Mouse (Mus musculus): ENCODE results near the gene Qrich1. TPM values are rescaled to one million over a fixed set of nuclear protein-coding genes. Genes with fewer than 3 reads are reported as not detected.

Gene Qrich1
- total RNA-seq, 4 experiments from 2014 or later = 55.6 to 70.2 (median 61.7) TPM

- DNase-seq (ENCODE audit: low spot score) = no peak
Measured at GRCm38 (mm10) chr9:108492043-108492750, 24.4 kb upstream of the Qrich1 start.

GRCm38 (mm10) chr9:108493246-108493645 lies 23.4 kb upstream of the Qrich1 start:
- DNase-seq (ENCODE audit: low spot score) = no peak

- DNase-seq (ENCODE audit: low spot score) = no peak
Measured at GRCm38 (mm10) chr9:108494146-108494825, 22.3 kb upstream of the Qrich1 start.

- no peak for DNase-seq (ENCODE audit: low spot score)
Measured at GRCm38 (mm10) chr9:108494905-108495304, 21.7 kb upstream of the Qrich1 start.

- DNase-seq (ENCODE audit: low spot score) = no peak
Measured at GRCm38 (mm10) chr9:108499231-108499630, 17.4 kb upstream of the Qrich1 start.

- no peak for DNase-seq (ENCODE audit: low spot score)
Measured at GRCm38 (mm10) chr9:108499943-108500342, 16.7 kb upstream of the Qrich1 start.

GRCm38 (mm10) chr9:108506901-108507300 lies 9.7 kb upstream of the Qrich1 start:
- DNase-seq (ENCODE audit: low spot score) = no peak

GRCm38 (mm10) chr9:108507619-108508434 lies 8.8 kb upstream of the Qrich1 start, which contains the start of gene Qars:
Qars (plus strand) TSS chr9:108507706.
- DNase-seq (ENCODE audit: low spot score) = peak; percentile 96

- DNase-seq (ENCODE audit: low spot score) = no peak
Measured at GRCm38 (mm10) chr9:108508776-108509175, 7.8 kb upstream of the Qrich1 start.

- peak; percentile 52 for DNase-seq (ENCODE audit: low spot score)
Measured at GRCm38 (mm10) chr9:108517253-108517930, 786 bp downstream of the Qrich1 start.

GRCm38 (mm10) chr9:108517931-108518332 lies 1.3 kb downstream of the Qrich1 start:
- DNase-seq (ENCODE audit: low spot score) = peak; percentile 41

- no peak for DNase-seq (ENCODE audit: low spot score)
Measured at GRCm38 (mm10) chr9:108521604-108522003, 5.0 kb downstream of the Qrich1 start.

- DNase-seq (ENCODE audit: low spot score) = no peak
Measured at GRCm38 (mm10) chr9:108523341-108523740, 6.7 kb downstream of the Qrich1 start.

- DNase-seq (ENCODE audit: low spot score) = no peak
Measured at GRCm38 (mm10) chr9:108525400-108525799, 8.8 kb downstream of the Qrich1 start.

- no peak for DNase-seq (ENCODE audit: low spot score)
Measured at GRCm38 (mm10) chr9:108530954-108531353, 14.3 kb downstream of the Qrich1 start.

- no peak for DNase-seq (ENCODE audit: low spot score)
Measured at GRCm38 (mm10) chr9:108531496-108531895, 14.9 kb downstream of the Qrich1 start.

- no peak for DNase-seq (ENCODE audit: low spot score)
Measured at GRCm38 (mm10) chr9:108540846-108541245, 24.2 kb downstream of the Qrich1 start.

GRCm38 (mm10) chr9:108545986-108546385 lies 29.4 kb downstream of the Qrich1 start:
- no peak for DNase-seq (ENCODE audit: low spot score)

GRCm38 (mm10) chr9:108546875-108547274 lies 30.3 kb downstream of the Qrich1 start:
- no peak for DNase-seq (ENCODE audit: low spot score)

- DNase-seq (ENCODE audit: low spot score) = no peak
Measured at GRCm38 (mm10) chr9:108559169-108559568, 42.6 kb downstream of the Qrich1 start.

GRCm38 (mm10) chr9:108560227-108560841 lies 43.7 kb downstream of the Qrich1 start, which contains the start of gene Impdh2:
Impdh2 (plus strand) TSS chr9:108560286.
- peak; percentile 95 for DNase-seq (ENCODE audit: low spot score)

Data from heart, adult 8-10 months (tissue).